Mouse (Mus musculus): ENCODE measurements at regions not wholly inside any gene's neighbourhood (a gene's known extent, or its start where the extent isn't known, plus 50 kb on each side); places are given as distances from the start of the nearest gene placed in this dataset.

- TF ChIP-seq ZC3H11A (IDR thresholded peaks at IDR 0.05; ENCODE audit: low read depth, low read length) (no peak), CHD2 (IDR thresholded peaks at IDR 0.05; ENCODE audit: low read length) (no peak), USF1 (IDR thresholded peaks at IDR 0.05; ENCODE audit: low read depth, low read length) (no peak)
These were observed 195.0 kb upstream of the Atp10a start for GRCm38 (mm10) chr7:58460939-58461338.

All from CH12.LX (cell line).